Mouse (Mus musculus): ENCODE data around the gene Slc6a6. TPM values are rescaled to one million over a fixed set of nuclear protein-coding genes. Genes with fewer than 3 reads are reported as not detected.

The Slc6a6 gene
- total and polyA plus RNA-seq, 3 experiments, result 54.6 to 90.0 TPM; not detected in 1

- no peak for DNase-seq (ENCODE audit: low read depth, low spot score)
- H3K36me3 ChIP-seq (ENCODE audit: control insufficient read depth in 1 of 2, insufficient read depth in 2 of 2, low read length in 2 of 2), result peaks cover 3 to 12% of the 10 kb centered on the region in 2 experiments
- no peaks in the 10 kb centered on the region for H3K79me2 ChIP-seq (ENCODE audit: control insufficient read depth, insufficient read depth, low read length, poor library complexity)
- H3K4me1 ChIP-seq (ENCODE audit: control insufficient read depth in 1 of 2, insufficient read depth in 2 of 2, low read length in 2 of 2), result peaks cover 6 to 21% of the 10 kb centered on the region in 2 experiments
- no peak overlapping the region for H3K9ac ChIP-seq (ENCODE audit: control insufficient read depth, low read depth, low read length, poor library complexity, severe bottlenecking)
- no peak overlapping the region for H3K4me3 ChIP-seq (ENCODE audit: control insufficient read depth in 1 of 2, insufficient read depth in 1 of 2, low read depth in 2 of 2, low read length in 2 of 2)
- H3K9me3 ChIP-seq (replicated peaks; ENCODE audit: insufficient read depth, low read length), result no peaks in the 10 kb centered on the region
- H3K27me3 ChIP-seq (ENCODE audit: control insufficient read depth in 1 of 2, insufficient read depth in 2 of 2, low read length in 2 of 2), result no peaks in the 10 kb centered on the region
- H3K27ac ChIP-seq (ENCODE audit: control insufficient read depth, low read depth, low read length), result no peak overlapping the region
- TF ChIP-seq E2F4 (IDR thresholded peaks at IDR 0.05; ENCODE audit: borderline replicate concordance, low read depth, low read length), result no peak
- TF ChIP-seq POLR2AphosphoS2 (IDR thresholded peaks at IDR 0.05; ENCODE audit: low read length), result no peak
- TF ChIP-seq ZNF384 (IDR thresholded peaks at IDR 0.05; ENCODE audit: low read depth, low read length), result no peak
- no peak for TF ChIP-seq MXI1 (IDR thresholded peaks at IDR 0.05; ENCODE audit: low read depth, low read length)
- no peak for TF ChIP-seq GATA1 (IDR thresholded peaks at IDR 0.05; ENCODE audit: low read depth, low read length)
- TF ChIP-seq HCFC1 (IDR thresholded peaks at IDR 0.05; ENCODE audit: low read depth, low read length), result no peak
- TF ChIP-seq JUND (IDR thresholded peaks at IDR 0.05; ENCODE audit: low read depth, low read length), result no peak
- TF ChIP-seq RAD21 (IDR thresholded peaks at IDR 0.05; ENCODE audit: low read depth, low read length), result no peak
- no peak for TF ChIP-seq ETS1 (IDR thresholded peaks at IDR 0.05; ENCODE audit: low read depth, low read length)
- no peak for TF ChIP-seq MAZ (IDR thresholded peaks at IDR 0.05; ENCODE audit: low read depth, low read length)
- TF ChIP-seq ZMIZ1 (IDR thresholded peaks at IDR 0.05; ENCODE audit: low read depth, low read length), result no peak
- no peak for TF ChIP-seq SMC3 (IDR thresholded peaks at IDR 0.05; ENCODE audit: low read depth, low read length)
- no peak for TF ChIP-seq MAFK (IDR thresholded peaks at IDR 0.05; ENCODE audit: borderline replicate concordance, low read depth, low read length)
- TF ChIP-seq BHLHE40 (IDR thresholded peaks at IDR 0.05; ENCODE audit: borderline replicate concordance, low read depth, low read length), result no peak
- no peak for TF ChIP-seq ELF1 (IDR thresholded peaks at IDR 0.05; ENCODE audit: low read depth, low read length)
Measured at GRCm38 (mm10) chr6:91715023-91715422, 31.2 kb downstream of the Slc6a6 start.

- peak; percentile 30 for DNase-seq (ENCODE audit: low read depth, low spot score)
- TF ChIP-seq TCF12 (IDR thresholded peaks at IDR 0.05; ENCODE audit: low read depth, low read length), result no peak
- TF ChIP-seq ZNF384 (IDR thresholded peaks at IDR 0.05; ENCODE audit: low read depth, low read length), result peak; percentile 21; the same call in 1 of the 2 replicates
- TF ChIP-seq GATA1 (IDR thresholded peaks at IDR 0.05; ENCODE audit: low read depth, low read length), result no peak
- TF ChIP-seq POLR2AphosphoS5 (IDR thresholded peaks at IDR 0.05; ENCODE audit: borderline replicate concordance, low read depth, low read length), result no peak
- TF ChIP-seq MEF2A (IDR thresholded peaks at IDR 0.05; ENCODE audit: extremely low read depth, insufficient replicate concordance, low read depth, low read length, poor library complexity, severe bottlenecking), result no peak
- TF ChIP-seq USF1 (IDR thresholded peaks at IDR 0.05; ENCODE audit: low read depth, low read length), result peak; percentile 72
- TF ChIP-seq GABPA (IDR thresholded peaks at IDR 0.05; ENCODE audit: low read depth, low read length), result no peak
- TF ChIP-seq USF2 (IDR thresholded peaks at IDR 0.05; ENCODE audit: borderline replicate concordance in 1 of 2, insufficient read depth in 1 of 2, low read depth in 1 of 2, low read length in 2 of 2), result no peak
- TF ChIP-seq ETS1 (IDR thresholded peaks at IDR 0.05; ENCODE audit: low read depth, low read length), result peak; percentile 62
- TF ChIP-seq NELFE (IDR thresholded peaks at IDR 0.05; ENCODE audit: low read depth, low read length), result no peak
- no peak for TF ChIP-seq SMC3 (IDR thresholded peaks at IDR 0.05; ENCODE audit: low read depth, low read length)
- peaks cover 6 to 21% of the 10 kb centered on the region in 2 experiments for H3K4me1 ChIP-seq (ENCODE audit: control insufficient read depth in 1 of 2, insufficient read depth in 2 of 2, low read length in 2 of 2)
- no peak overlapping the region for H3K9ac ChIP-seq (ENCODE audit: control insufficient read depth, low read depth, low read length, poor library complexity, severe bottlenecking)
- peaks cover 0 to 12% of the 10 kb centered on the region in 2 experiments for H3K36me3 ChIP-seq (ENCODE audit: control insufficient read depth in 1 of 2, insufficient read depth in 2 of 2, low read length in 2 of 2)
- 0 out of 2 replicates have a peak, but pooled peaks cover 2% of the 10 kb centered on the region for H3K79me2 ChIP-seq (ENCODE audit: control insufficient read depth, insufficient read depth, low read length, poor library complexity)
- H3K4me3 ChIP-seq (ENCODE audit: control insufficient read depth in 1 of 2, insufficient read depth in 1 of 2, low read depth in 2 of 2, low read length in 2 of 2), result no peak overlapping the region
- H3K9me3 ChIP-seq (replicated peaks; ENCODE audit: insufficient read depth, low read length), result no peaks in the 10 kb centered on the region
- H3K27ac ChIP-seq (ENCODE audit: control insufficient read depth, low read depth, low read length), result peak overlapping the region; percentile 20; the same call in 1 of the 2 replicates
- no peaks in the 10 kb centered on the region for H3K27me3 ChIP-seq (ENCODE audit: control insufficient read depth in 1 of 2, insufficient read depth in 2 of 2, low read length in 2 of 2)
Measured at GRCm38 (mm10) chr6:91715988-91716810, 32.3 kb downstream of the Slc6a6 start.
